Mouse (Mus musculus) hindbrain, embryonic 12.5 days (tissue): ENCODE measurements around the gene Slc7a10. TPM values are rescaled to one million over a fixed set of nuclear protein-coding genes. Genes with fewer than 3 reads are reported as not detected.
"Not testable (repeated sequence)": the region's sequence is repeated elsewhere in the genome, so short reads cannot be mapped to it uniquely, and the experiment has no call there.

Source experiments
- ATAC-seq: fragments of 200-750 bp; cut with Nextera tagmentation; 2 replicates; pipeline ENCODE4 v1.8.0; 2017; ENCODE audit warnings: moderate TSS enrichment; ENCODE audit not compliant: low FRiP score
- H3K27ac ChIP-seq: fragments of 300-500 bp; sonication (generic); 2 replicates; pipeline ENCODE4 v1.5.1; 2016; ENCODE audit warnings: mild to moderate bottlenecking
- H3K27me3 ChIP-seq: fragments of 300-500 bp; sonication (generic); 2 replicates; pipeline ENCODE4 v1.6.1; 2016; ENCODE audit warnings: mild to moderate bottlenecking
- H3K36me3 ChIP-seq: fragments of 300-500 bp; sonication (generic); 2 replicates; pipeline ENCODE4 v1.6.1; 2016; ENCODE audit warnings: mild to moderate bottlenecking
- H3K4me1 ChIP-seq: fragments of 300-500 bp; sonication (generic); 2 replicates; pipeline ENCODE4 v1.6.1; 2016
- H3K4me2 ChIP-seq: fragments of 300-500 bp; sonication (generic); replicated peaks from 2 replicates; pipeline ENCODE4 v1.6.1; 2016; ENCODE audit warnings: mild to moderate bottlenecking
- H3K4me3 ChIP-seq: fragments of 300-500 bp; sonication (generic); 2 replicates; pipeline ENCODE4 v1.5.1; 2016; ENCODE audit warnings: mild to moderate bottlenecking
- H3K9ac ChIP-seq: fragments of 300-500 bp; sonication (generic); 2 replicates; pipeline ENCODE4 v1.6.1; 2016; ENCODE audit warnings: mild to moderate bottlenecking, moderate library complexity
- H3K9me3 ChIP-seq: fragments of 300-500 bp; sonication (generic); replicated peaks from 2 replicates; pipeline ENCODE4 v1.6.1; 2016; ENCODE audit warnings: mild to moderate bottlenecking
- WGBS: fragments of 180-500 bp; shearing (Covaris S2); methylation state at CpG from one replicate; pipeline ENCODE4 v1.1.7; 2016; 5-methylcytosine and 5-hydroxymethylcytosine counted together
- polyA plus RNA-seq: library from polyadenylated mRNA; unstranded; fragments of >200 nt; fragmentation: Nextera tagmentation; extraction: Ambion mirVana; gene quantifications from 2 replicates; pipeline ENCODE4 v1.2.1, GENCODE M21; 2016

Gene Slc7a10
- polyA plus RNA-seq, 1 experiment from 2014 or later = 1.9 TPM

- no peak overlapping the region for H3K27ac ChIP-seq
- H3K4me1 ChIP-seq = peaks cover 1% of the 10 kb centered on the region
- peaks cover 4% of the 10 kb centered on the region; the same call in 1 of the 2 replicates for H3K27me3 ChIP-seq
- WGBS = 76% methylated on average over 9 of the region's 9 CpGs
- no peak overlapping the region for H3K9ac ChIP-seq
- ATAC-seq = no peak
- no peak overlapping the region for H3K4me2 ChIP-seq
- H3K9me3 ChIP-seq = no peaks in the 10 kb centered on the region
- no peaks in the 10 kb centered on the region for H3K36me3 ChIP-seq
- H3K4me3 ChIP-seq = no peak overlapping the region
Measured at GRCm38 (mm10) chr7:35220694-35221365, 34.6 kb downstream of the Slc7a10 start.

- Histone ChIP-seq H3K36me3 (no peaks in the 10 kb centered on the region), H3K9ac (no peak overlapping the region), H3K27ac (no peak overlapping the region), H3K9me3 (peaks cover 3% of the 10 kb centered on the region; the same call in 1 of the 2 replicates), H3K4me2 (no peak overlapping the region), H3K4me3 (no peak overlapping the region), H3K27me3 (no peaks in the 10 kb centered on the region), H3K4me1 (peaks cover under 1% of the 10 kb centered on the region)
- ATAC-seq = no peak
- WGBS = 77% methylated on average over 3 of the region's 3 CpGs
Measured at GRCm38 (mm10) chr7:35230333-35230732, 44.1 kb downstream of the Slc7a10 start.

- peaks cover 6% of the 10 kb centered on the region for H3K4me1 ChIP-seq
- H3K27me3 ChIP-seq = no peaks in the 10 kb centered on the region
- H3K9me3 ChIP-seq = peaks cover 3% of the 10 kb centered on the region; the same call in 1 of the 2 replicates
- H3K36me3 ChIP-seq = no peaks in the 10 kb centered on the region
- no peak overlapping the region for H3K4me2 ChIP-seq
- no peak overlapping the region for H3K27ac ChIP-seq
- no peak overlapping the region for H3K4me3 ChIP-seq
- H3K9ac ChIP-seq = no peak overlapping the region
- no peak for ATAC-seq
- 29% methylated on average over 13 of the region's 13 CpGs for WGBS
Measured at GRCm38 (mm10) chr7:35232796-35233455, 46.7 kb downstream of the Slc7a10 start.

- peak overlapping the region; percentile 52 for H3K4me2 ChIP-seq
- H3K27me3 ChIP-seq = no peaks in the 10 kb centered on the region
- ATAC-seq = no peak
- H3K4me3 ChIP-seq = peak overlapping the region; percentile 56
- H3K4me1 ChIP-seq = peaks cover 6% of the 10 kb centered on the region
- peak overlapping the region; percentile 88 for H3K27ac ChIP-seq
- H3K36me3 ChIP-seq = no peaks in the 10 kb centered on the region
- peak overlapping the region; percentile 69 for H3K9ac ChIP-seq
- WGBS = 45% methylated on average over 12 of the region's 12 CpGs
- H3K9me3 ChIP-seq = peaks cover 3% of the 10 kb centered on the region; the same call in 1 of the 2 replicates
Measured at GRCm38 (mm10) chr7:35233861-35234260, 47.7 kb downstream of the Slc7a10 start.

GRCm38 (mm10) chr7:35234361-35235245, 48.4 kb downstream of the Slc7a10 start:
- Histone ChIP-seq H3K4me2 (peak overlapping the region; percentile 60), H3K36me3 (no peaks in the 10 kb centered on the region), H3K27ac (peak overlapping the region; percentile 88), H3K27me3 (no peaks in the 10 kb centered on the region), H3K9ac (peak overlapping the region; percentile 69), H3K4me3 (peak overlapping the region; percentile 56), H3K4me1 (peaks cover 6% of the 10 kb centered on the region), H3K9me3 (peaks cover 3% of the 10 kb centered on the region; the same call in 1 of the 2 replicates)
- under 1% methylated on average over 45 of the region's 45 CpGs for WGBS
- ATAC-seq = peak; percentile 91

GRCm38 (mm10) chr7:35235308-35235707, 49.1 kb downstream of the Slc7a10 start:
- Histone ChIP-seq H3K4me2 (peak overlapping the region; percentile 60), H3K36me3 (no peaks in the 10 kb centered on the region), H3K27ac (peak overlapping the region; percentile 87), H3K9ac (peak overlapping the region; percentile 53), H3K9me3 (peaks cover 3% of the 10 kb centered on the region; the same call in 1 of the 2 replicates), H3K4me1 (peaks cover 6% of the 10 kb centered on the region), H3K4me3 (peak overlapping the region; percentile 56), H3K27me3 (no peaks in the 10 kb centered on the region)
- 17% methylated on average over 9 of the region's 9 CpGs for WGBS
- peak; percentile 81 for ATAC-seq

- not testable (repeated sequence) for H3K4me3 ChIP-seq, H3K36me3 ChIP-seq, H3K4me2 ChIP-seq, H3K27me3 ChIP-seq, H3K4me1 ChIP-seq, H3K9me3 ChIP-seq, H3K9ac ChIP-seq, ATAC-seq, H3K27ac ChIP-seq
- 69% methylated on average over 3 of the region's 3 CpGs for WGBS
Measured at GRCm38 (mm10) chr7:35237935-35238334, 51.8 kb downstream of the Slc7a10 start.

Other genes with a start within 250 kb of the Slc7a10 start
- gene Cebpg, start 129.8 kb upstream of the Slc7a10 start, polyA plus RNA-seq = 46.1 and 50.3 TPM in 2 replicates
- gene Cebpa, start 67.1 kb upstream of the Slc7a10 start, polyA plus RNA-seq = 0.96 and 1.6 TPM in 2 replicates
- gene Lrp3, start 29.1 kb downstream of the Slc7a10 start, polyA plus RNA-seq = 17.9 and 19.3 TPM in 2 replicates
- 21.3 and 22.5 TPM in 2 replicates for gene Gpatch1, start 132.1 kb downstream of the Slc7a10 start, polyA plus RNA-seq
- 3.8 and 4.0 TPM in 2 replicates for gene Rhpn2, start 147.8 kb downstream of the Slc7a10 start, polyA plus RNA-seq
- 21.1 and 24.4 TPM in 2 replicates for gene Faap24, start 210.5 kb downstream of the Slc7a10 start, polyA plus RNA-seq
- 38.9 and 41.0 TPM in 2 replicates for gene Cep89, start 210.7 kb downstream of the Slc7a10 start, polyA plus RNA-seq